ENCODE assay signal across 24 mouse cellular contexts in genomic region chr7:134042614-134043013, GRCm38 (mm10).
"Had no signal": no experiment of that assay in that cellular context is flagged by ENCODE, and none has a peak within 500 bp of the region (broad histone marks: within the 10 kb centered on the region; RNA-seq: fewer than 3 reads in every experiment).

No protein-coding gene starts in this region.

- ATAC-seq: inflammation-experienced regulatory T-cells, adult 6 months; intestine, embryonic 15.5 days; liver, embryonic 12.5 days had no signal

- DNase-seq: gastrocnemius, postnatal 14 days; gastrocnemius, postnatal 36 days; heart, postnatal 10 days; heart, postnatal 4 days; kidney, adult 11 months; kidney, adult 2 months; kidney, adult 9 months; kidney, postnatal 14 days; kidney, postnatal 36 days; layer of hippocampus, adult 9-11 months; layer of hippocampus, postnatal 36 days; left cerebral cortex, postnatal 4 days had no signal

- H3K4me1 ChIP-seq: heart, embryonic 10.5 days; heart, embryonic 12.5 days; hindbrain, embryonic 13.5 days; hindbrain, embryonic 15.5 days; intestine, embryonic 15.5 days; kidney, embryonic 15.5 days; limb, embryonic 13.5 days; limb, embryonic 15.5 days; liver, embryonic 12.5 days had no signal

- H3K4me3 ChIP-seq: heart, embryonic 10.5 days; heart, embryonic 12.5 days; hindbrain, embryonic 13.5 days; hindbrain, embryonic 15.5 days; intestine, embryonic 15.5 days; kidney, embryonic 15.5 days; limb, embryonic 13.5 days; limb, embryonic 15.5 days; liver, embryonic 12.5 days had no signal

- H3K27ac ChIP-seq: heart, embryonic 10.5 days; hindbrain, embryonic 13.5 days; hindbrain, embryonic 15.5 days; intestine, embryonic 15.5 days; kidney, embryonic 15.5 days; kidney, postnatal 0 days; limb, embryonic 13.5 days; limb, embryonic 15.5 days; liver, embryonic 12.5 days; liver, embryonic 14.5 days had no signal
